Mouse (Mus musculus) stomach, postnatal 0 days (tissue): ENCODE measurements around the gene Parm1.

ENCODE experiments used
- CTCF ChIP-seq: IDR thresholded peaks from 2 replicates; pipeline ENCODE4 v1.5.1; 2016; ENCODE audit warnings: antibody characterized with exemption, low read depth, mild to moderate bottlenecking, moderate library complexity
- EP300 ChIP-seq: optimal IDR thresholded peaks from 2 replicates; pipeline ENCODE3; 2016; ENCODE audit warnings: antibody characterized with exemption

- TF ChIP-seq CTCF (no peak), EP300 (no peak)
Observed at GRCm38 (mm10) chr5:91653061-91653915, 135.9 kb downstream of the Parm1 start.
